Mouse (Mus musculus) urinary bladder, postnatal 0 days (tissue): ENCODE data around the gene Olfr870. TPM values are rescaled to one million over a fixed set of nuclear protein-coding genes. Genes with fewer than 3 reads are reported as not detected.

Source experiments
- polyA plus RNA-seq: library from polyadenylated mRNA; unstranded; fragments of >200 nt; fragmentation: Nextera tagmentation; extraction: Ambion mirVana; gene quantifications from 2 replicates; pipeline ENCODE4 v1.2.1, GENCODE M21; 2015

Olfr870 gene
- not detected in 2 replicates for polyA plus RNA-seq

GRCm38 (mm10) chr9:20173957-20174356 lies at the start of gene Olfr870:
Gene Olfr870, minus strand, starts transcription at chr9:20174057.

GRCm38 (mm10) chr9:20211907-20212306 lies 38.0 kb upstream of the Olfr870 start, which contains the start of gene Olfr871:
Gene Olfr871, plus strand, starts transcription at chr9:20212207.

GRCm38 (mm10) chr9:20128709-20129108 lies 45.1 kb downstream of the Olfr870 start, which contains the start of gene Olfr869:
Gene Olfr869, plus strand, starts transcription at chr9:20129009.

Other genes with a start within 250 kb of the Olfr870 start
- gene Olfr866, start 146.0 kb downstream of the Olfr870 start, polyA plus RNA-seq: not detected in 2 replicates
- gene Olfr867, start 116.5 kb downstream of the Olfr870 start, polyA plus RNA-seq: not detected in 2 replicates
- not detected in 2 replicates for gene Olfr868, start 75.4 kb downstream of the Olfr870 start, polyA plus RNA-seq
- not detected in 2 replicates for gene Olfr869, start 45.0 kb downstream of the Olfr870 start, polyA plus RNA-seq
- not detected in 2 replicates for gene Olfr871, start 38.1 kb upstream of the Olfr870 start, polyA plus RNA-seq
- not detected in 2 replicates for gene Olfr872, start 63.1 kb upstream of the Olfr870 start, polyA plus RNA-seq
- not detected in 2 replicates for gene Olfr39, start 108.3 kb upstream of the Olfr870 start, polyA plus RNA-seq
- not detected in 2 replicates for gene Olfr873, start 124.5 kb upstream of the Olfr870 start, polyA plus RNA-seq
- gene Olfr18, start 162.0 kb upstream of the Olfr870 start, polyA plus RNA-seq: not detected in 2 replicates
- 36.4 and 39.5 TPM in 2 replicates for gene Zfp560, start 211.1 kb upstream of the Olfr870 start, polyA plus RNA-seq